Mouse (Mus musculus) large intestine, adult 2 months (tissue): ENCODE measurements around the gene Tmem44. TPM values are rescaled to one million over a fixed set of nuclear protein-coding genes. Genes with fewer than 3 reads are reported as not detected.

ENCODE experiments used
- DNase-seq: peaks from one replicate; pipeline ENCODE4 v3.0.0-alpha.2; 2012; ENCODE audit warnings: low read depth, low spot score
- WGBS: fragments of 180-500 bp; shearing (Covaris S2); methylation state at CpG from one replicate; pipeline ENCODE4 v1.1.7; 2018; 5-methylcytosine and 5-hydroxymethylcytosine counted together
- polyA plus RNA-seq: library from polyadenylated mRNA; depleted of rRNA; stranded (reverse); fragments of >200 nt; gene quantifications from 2 replicates; pipeline ENCODE4 v1.2.3, GENCODE M21; 2012

The Tmem44 gene
- polyA plus RNA-seq, 1 experiment, result 2.6 TPM

GRCm38 (mm10) chr16:30559312-30559992 is 8.8 kb upstream of the Tmem44 start:
- 32% methylated on average over 5 of the region's 5 CpGs for WGBS
- DNase-seq, result no peak

GRCm38 (mm10) chr16:30554109-30554508 is 3.5 kb upstream of the Tmem44 start:
- WGBS, result 97% methylated on average over 8 of the region's 8 CpGs
- DNase-seq, result no peak

- 41% methylated on average over 11 of the region's 11 CpGs for WGBS
- no peak for DNase-seq
Measured at GRCm38 (mm10) chr16:30552621-30553338, 2.1 kb upstream of the Tmem44 start.

GRCm38 (mm10) chr16:30549966-30550747 is 485 bp downstream of the Tmem44 start:
- 1% methylated on average over 56 of the region's 63 CpGs for WGBS
- DNase-seq, result no peak

GRCm38 (mm10) chr16:30549516-30549915 is 1.1 kb downstream of the Tmem44 start:
- WGBS, result 82% methylated on average over 7 of the region's 7 CpGs
- no peak for DNase-seq

GRCm38 (mm10) chr16:30548291-30548690 is 2.4 kb downstream of the Tmem44 start:
- WGBS, result 95% methylated on average over 5 of the region's 5 CpGs
- no peak for DNase-seq

- 78% methylated on average over 4 of the region's 4 CpGs for WGBS
- DNase-seq, result no peak
Measured at GRCm38 (mm10) chr16:30544693-30545092, 5.9 kb downstream of the Tmem44 start.

GRCm38 (mm10) chr16:30543386-30543785 is 7.3 kb downstream of the Tmem44 start:
- no peak for DNase-seq
- WGBS, result 90% methylated on average over 9 of the region's 9 CpGs

GRCm38 (mm10) chr16:30542826-30543225 is 7.8 kb downstream of the Tmem44 start:
- DNase-seq, result no peak

GRCm38 (mm10) chr16:30540107-30541001 is 10.3 kb downstream of the Tmem44 start:
- no peak for DNase-seq
- 62% methylated on average over 20 of the region's 20 CpGs for WGBS

More at GRCm38 (mm10) chr16:30542826-30543225, 7.8 kb downstream of the Tmem44 start:
- 81% methylated on average over 6 of the region's 6 CpGs for WGBS

GRCm38 (mm10) chr16:30539433-30539832 is 11.2 kb downstream of the Tmem44 start:
- 24% methylated on average over 10 of the region's 10 CpGs for WGBS

GRCm38 (mm10) chr16:30535075-30535474 is 15.6 kb downstream of the Tmem44 start:
- WGBS, result 84% methylated on average over 1 of the region's 1 CpGs
- no peak for DNase-seq

More at GRCm38 (mm10) chr16:30539433-30539832, 11.2 kb downstream of the Tmem44 start:
- DNase-seq, result no peak

- no peak for DNase-seq
- WGBS, result 44% methylated on average over 4 of the region's 4 CpGs
Measured at GRCm38 (mm10) chr16:30533592-30533991, 17.1 kb downstream of the Tmem44 start.

- WGBS, result 54% methylated on average over 1 of the region's 1 CpGs
- no peak for DNase-seq
Measured at GRCm38 (mm10) chr16:30532929-30533328, 17.7 kb downstream of the Tmem44 start.

GRCm38 (mm10) chr16:30531761-30532406 is 18.8 kb downstream of the Tmem44 start:
- DNase-seq, result no peak
- WGBS, result 28% methylated on average over 20 of the region's 20 CpGs

- DNase-seq, result no peak
- 52% methylated on average over 4 of the region's 4 CpGs for WGBS
Measured at GRCm38 (mm10) chr16:30530815-30531214, 19.8 kb downstream of the Tmem44 start.

- WGBS, result 81% methylated on average over 8 of the region's 8 CpGs
- DNase-seq, result no peak
Measured at GRCm38 (mm10) chr16:30528386-30528785, 22.3 kb downstream of the Tmem44 start.

- WGBS, result 62% methylated on average over 2 of the region's 2 CpGs
- no peak for DNase-seq
Measured at GRCm38 (mm10) chr16:30527889-30528288, 22.8 kb downstream of the Tmem44 start.

GRCm38 (mm10) chr16:30525756-30526155 is 24.9 kb downstream of the Tmem44 start:
- no peak for DNase-seq
- 86% methylated on average over 14 of the region's 14 CpGs for WGBS
